Comparison of ENCODE assay signal across 10 mouse cellular contexts in the genomic region with DNA sequence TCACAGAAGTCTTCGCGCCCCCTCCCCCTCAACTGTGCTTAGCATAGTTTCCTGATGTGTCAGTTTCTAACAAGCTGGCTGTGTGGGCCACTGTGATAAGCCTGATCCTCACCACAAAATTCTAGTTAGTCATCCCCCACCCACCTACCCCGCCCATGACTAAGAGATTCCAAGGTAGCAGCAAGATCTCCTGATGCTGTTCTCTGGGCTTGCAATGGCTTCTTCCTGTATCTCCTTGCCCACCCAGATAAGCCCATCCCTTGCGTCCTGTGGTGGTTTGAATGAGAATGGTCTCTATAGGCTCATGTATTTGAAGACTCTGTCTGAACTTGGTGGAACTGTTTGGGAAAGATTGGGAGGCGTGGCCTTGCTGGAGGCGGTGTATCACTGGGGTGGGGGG. TPM values are rescaled to one million over a fixed set of nuclear protein-coding genes. Genes with fewer than 3 reads are reported as not detected.
DNase-seq lines count a peak whose midpoint lies in the region; ATAC-seq and TF ChIP-seq lines count a peak whose summit lies in the region.
"Had no signal": no experiment of that assay in that cellular context is flagged by ENCODE, and none has a peak within 500 bp of the region (broad histone marks: within the 10 kb centered on the region; RNA-seq: fewer than 3 reads in every experiment).

No protein-coding gene starts in this region.

- 0 out of 2 replicates have a peak, but pooled peaks cover 3% of the 10 kb centered on the region for H3K36me3 ChIP-seq in heart, embryonic 11.5 days (ENCODE audit: control insufficient read depth, insufficient read depth, low read length)
- peaks cover 19% of the 10 kb centered on the region for H3K36me3 ChIP-seq in C2C12 (ENCODE audit: control insufficient read depth, insufficient read depth)
- H3K36me3 ChIP-seq in liver, embryonic 15.5 days (replicated peaks): peaks cover 53% of the 10 kb centered on the region
- H3K36me3 ChIP-seq in kidney, embryonic 15.5 days: peaks cover 11% of the 10 kb centered on the region; the same call in 1 of the 2 replicates
- no peaks in the 10 kb centered on the region for H3K36me3 ChIP-seq in hindbrain, postnatal 0 days (ENCODE audit: insufficient read depth, low read length)

- no peak for TF ChIP-seq CTCF in C2C12 (IDR thresholded peaks at IDR 0.05; ENCODE audit: control insufficient read depth, insufficient read depth, insufficient read length)
- TF ChIP-seq CTCF in hindbrain, postnatal 0 days (IDR thresholded peaks at IDR 0.05; ENCODE audit: low read depth): no peak

- peak overlapping the region; percentile 2; the same call in 1 of the 2 replicates for H3K4me2 ChIP-seq in heart, embryonic 11.5 days
- peak overlapping the region; percentile 77 for H3K4me2 ChIP-seq in liver, embryonic 15.5 days
- H3K4me2 ChIP-seq in kidney, embryonic 15.5 days: no peak overlapping the region
- H3K4me2 ChIP-seq in hindbrain, postnatal 0 days (ENCODE audit: low read depth, low read length): no peak overlapping the region
- H3K4me2 ChIP-seq: limb, embryonic 13.5 days had no signal

- 85% methylated on average over 6 of the region's 6 CpGs for WGBS in heart, embryonic 11.5 days (ENCODE audit: insufficient replicate concordance)
- WGBS in liver, embryonic 15.5 days (ENCODE audit: insufficient replicate concordance): 48% methylated on average over 6 of the region's 6 CpGs
- 97% methylated on average over 6 of the region's 6 CpGs for WGBS in kidney, embryonic 15.5 days
- 96% methylated on average over 6 of the region's 6 CpGs for WGBS in hindbrain, postnatal 0 days

- H3K79me3 ChIP-seq in C2C12 (ENCODE audit: low read depth): peaks cover 74% of the 10 kb centered on the region

- ATAC-seq in heart, embryonic 11.5 days (replicated peaks; ENCODE audit: insufficient number of reproducible peaks, low FRiP score, low TSS enrichment): peak; percentile 81
- ATAC-seq in liver, embryonic 15.5 days (ENCODE audit: insufficient read depth): peak; percentile 85
- ATAC-seq in kidney, embryonic 15.5 days (replicated peaks; ENCODE audit: low FRiP score): no peak
- no peak for ATAC-seq in hindbrain, postnatal 0 days

- no peak overlapping the region for H3K4me3 ChIP-seq in heart, embryonic 11.5 days (ENCODE audit: low read depth, low read length)
- H3K4me3 ChIP-seq in C2C12 (ENCODE audit: insufficient read depth, poor library complexity, severe bottlenecking): no peak overlapping the region
- peak overlapping the region; percentile 34 for H3K4me3 ChIP-seq in liver, embryonic 15.5 days (replicated peaks)
- H3K4me3 ChIP-seq in kidney, embryonic 15.5 days (replicated peaks): no peak overlapping the region
- no peak overlapping the region for H3K4me3 ChIP-seq in hindbrain, postnatal 0 days (ENCODE audit: low read length)
- H3K4me3 ChIP-seq: limb, embryonic 13.5 days had no signal

- H3ac ChIP-seq in C2C12 (ENCODE audit: control insufficient read depth, insufficient read length, low read depth): no peak overlapping the region

- H3K4me1 ChIP-seq in heart, embryonic 11.5 days (ENCODE audit: control insufficient read depth, insufficient read depth, low read length): no peaks in the 10 kb centered on the region
- peaks cover 71% of the 10 kb centered on the region for H3K4me1 ChIP-seq in liver, embryonic 15.5 days (replicated peaks)
- H3K4me1 ChIP-seq in kidney, embryonic 15.5 days: peaks cover 9% of the 10 kb centered on the region; the same call in 1 of the 2 replicates
- no peaks in the 10 kb centered on the region for H3K4me1 ChIP-seq in hindbrain, postnatal 0 days (ENCODE audit: insufficient read depth, low read length)

- no peaks in the 10 kb centered on the region for H3K9me3 ChIP-seq in heart, embryonic 11.5 days (replicated peaks; ENCODE audit: control insufficient read depth, low read length)
- H3K9me3 ChIP-seq in liver, embryonic 15.5 days (replicated peaks): peaks cover 17% of the 10 kb centered on the region; the same call in 1 of the 2 replicates
- H3K9me3 ChIP-seq in kidney, embryonic 15.5 days (replicated peaks): peaks cover 10% of the 10 kb centered on the region; the same call in 1 of the 2 replicates
- no peaks in the 10 kb centered on the region for H3K9me3 ChIP-seq in hindbrain, postnatal 0 days (ENCODE audit: low read length)

- peak overlapping the region; percentile 47; the same call in 1 of the 2 replicates for H3K27ac ChIP-seq in heart, embryonic 11.5 days (ENCODE audit: low read depth, low read length)
- H3K27ac ChIP-seq in liver, embryonic 15.5 days (replicated peaks): peak overlapping the region; percentile 92
- no peak overlapping the region for H3K27ac ChIP-seq in kidney, embryonic 15.5 days
- no peak overlapping the region for H3K27ac ChIP-seq in hindbrain, postnatal 0 days
- H3K27ac ChIP-seq: limb, embryonic 13.5 days had no signal

- no peak overlapping the region for H3K9ac ChIP-seq in heart, embryonic 11.5 days (ENCODE audit: low read depth, low read length)
- 0 out of 2 replicates have a peak overlapping the region, but pooled peaks have one; percentile 1 for H3K9ac ChIP-seq in liver, embryonic 15.5 days
- no peak overlapping the region for H3K9ac ChIP-seq in kidney, embryonic 15.5 days
- no peak overlapping the region for H3K9ac ChIP-seq in hindbrain, postnatal 0 days (replicated peaks; ENCODE audit: low read length)
- H3K9ac ChIP-seq: limb, embryonic 13.5 days had no signal

- no peak for DNase-seq in heart, adult 18-20 months
- DNase-seq in c-Kit-positive CD71-positive TER-119-negative erythroid progenitor cells, embryonic 14.5 days (ENCODE audit: low read depth): peak; percentile 77
- no peak for DNase-seq in hindbrain, postnatal 0 days (ENCODE audit: low spot score)
- DNase-seq in left cerebral cortex, adult 11 months (ENCODE audit: low spot score): no peak
- DNase-seq: kidney, postnatal 14 days had no signal

- peaks cover 90% of the 10 kb centered on the region for H3K79me2 ChIP-seq in C2C12 (ENCODE audit: control insufficient read depth, insufficient read depth)

- no peaks in the 10 kb centered on the region for H3K27me3 ChIP-seq in heart, embryonic 11.5 days (ENCODE audit: control insufficient read depth, insufficient read depth, low read length)
- H3K27me3 ChIP-seq in C2C12 (ENCODE audit: control insufficient read depth, insufficient read depth, insufficient read length): no peaks in the 10 kb centered on the region
- H3K27me3 ChIP-seq in liver, embryonic 15.5 days: no peaks in the 10 kb centered on the region
- no peaks in the 10 kb centered on the region for H3K27me3 ChIP-seq in kidney, embryonic 15.5 days
- no peaks in the 10 kb centered on the region for H3K27me3 ChIP-seq in hindbrain, postnatal 0 days (ENCODE audit: insufficient read depth, low read length)
- H3K27me3 ChIP-seq: limb, embryonic 13.5 days had no signal

TF ChIP-seq in C2C12, 6 proteins besides CTCF, POLR2A, EP300 and RAD21 (continues in another document):
- TF ChIP-seq USF1 (IDR thresholded peaks at IDR 0.05; ENCODE audit: low read depth) (no peak), FOSL1 (IDR thresholded peaks at IDR 0.05; ENCODE audit: insufficient read depth, low read length, poor library complexity, severe bottlenecking) (peak; percentile 50)

RNA-seq across cellular contexts. Expression of a gene that starts 18.4 kb away (rescaled TPM):
- polyA plus RNA-seq in heart, embryonic 11.5 days (2014; fragmentation: Nextera tagmentation; extraction: Ambion mirVana): 2.9 and 3.1 TPM in 2 replicates
- total RNA-seq in heart, adult 18-20 months (2021): 1 to 10 TPM; 6.5 to 6.7 TPM
- polyA plus RNA-seq in C2C12 (2012; fragmentation: generic; extraction: Trizol): 0.16 TPM
- 8.2 and 9.2 TPM in 2 replicates for polyA plus RNA-seq in liver, embryonic 15.5 days (2015; fragmentation: Nextera tagmentation; extraction: Ambion mirVana)
- polyA plus RNA-seq in kidney, embryonic 15.5 days (2015; fragmentation: Nextera tagmentation; extraction: Ambion mirVana): 2.9 and 3.5 TPM in 2 replicates
- 0.10 and 0.11 TPM in 2 replicates for total RNA-seq in hindbrain, postnatal 0 days (2014; rRNA removed)
- 7.1 and 7.7 TPM in 2 replicates for polyA plus RNA-seq in hindbrain, postnatal 0 days (2015; fragmentation: Nextera tagmentation; extraction: Ambion mirVana)

RNA-seq across cellular contexts. Expression of a gene that starts 21.9 kb away (rescaled TPM):
- polyA plus RNA-seq in heart, embryonic 11.5 days (2014; fragmentation: Nextera tagmentation; extraction: Ambion mirVana): 17.4 TPM in 2 replicates
- 1 to 10 TPM; 3.3 to 3.4 TPM for total RNA-seq in heart, adult 18-20 months (2021)
- 13.7 TPM for polyA plus RNA-seq in C2C12 (2012; fragmentation: generic; extraction: Trizol)
- 5.5 and 6.8 TPM in 2 replicates for polyA plus RNA-seq in liver, embryonic 15.5 days (2015; fragmentation: Nextera tagmentation; extraction: Ambion mirVana)
- 41.5 and 42.5 TPM in 2 replicates for polyA plus RNA-seq in kidney, embryonic 15.5 days (2015; fragmentation: Nextera tagmentation; extraction: Ambion mirVana)
- 39.9 and 46.7 TPM in 2 replicates for total RNA-seq in hindbrain, postnatal 0 days (2014; rRNA removed)
- polyA plus RNA-seq in hindbrain, postnatal 0 days (2015; fragmentation: Nextera tagmentation; extraction: Ambion mirVana): 72.7 and 81.9 TPM in 2 replicates

RNA-seq across cellular contexts. Expression of a gene that starts 22.3 kb away (rescaled TPM):
- 26.1 and 29.1 TPM in 2 replicates for polyA plus RNA-seq in heart, embryonic 11.5 days (2014; fragmentation: Nextera tagmentation; extraction: Ambion mirVana)
- 10 to 100 TPM; 32.0 to 34.7 TPM for total RNA-seq in heart, adult 18-20 months (2021)
- polyA plus RNA-seq in C2C12 (2012; fragmentation: generic; extraction: Trizol): 71.7 TPM
- 9.3 and 10.8 TPM in 2 replicates for polyA plus RNA-seq in liver, embryonic 15.5 days (2015; fragmentation: Nextera tagmentation; extraction: Ambion mirVana)
- 51.5 and 52.4 TPM in 2 replicates for polyA plus RNA-seq in kidney, embryonic 15.5 days (2015; fragmentation: Nextera tagmentation; extraction: Ambion mirVana)
- total RNA-seq in hindbrain, postnatal 0 days (2014; rRNA removed): 101 and 106 TPM in 2 replicates
- polyA plus RNA-seq in hindbrain, postnatal 0 days (2015; fragmentation: Nextera tagmentation; extraction: Ambion mirVana): 75.8 and 76.2 TPM in 2 replicates

RNA-seq across cellular contexts. Expression of a gene that starts 30.7 kb away (rescaled TPM):
- polyA plus RNA-seq in heart, embryonic 11.5 days (2014; fragmentation: Nextera tagmentation; extraction: Ambion mirVana): 2.0 and 3.1 TPM in 2 replicates
- total RNA-seq in heart, adult 18-20 months (2021): 10 to 100 TPM; 31.7 to 56.7 TPM
- 7.0 TPM for polyA plus RNA-seq in C2C12 (2012; fragmentation: generic; extraction: Trizol)
- 52.8 and 65.8 TPM in 2 replicates for polyA plus RNA-seq in liver, embryonic 15.5 days (2015; fragmentation: Nextera tagmentation; extraction: Ambion mirVana)
- polyA plus RNA-seq in kidney, embryonic 15.5 days (2015; fragmentation: Nextera tagmentation; extraction: Ambion mirVana): 4.3 and 4.5 TPM in 2 replicates
- 6.6 and 7.3 TPM in 2 replicates for total RNA-seq in hindbrain, postnatal 0 days (2014; rRNA removed)
- polyA plus RNA-seq in hindbrain, postnatal 0 days (2015; fragmentation: Nextera tagmentation; extraction: Ambion mirVana): 8.8 and 9.4 TPM in 2 replicates

RNA-seq across cellular contexts. Expression of a gene that starts 32.4 kb away (rescaled TPM):
- polyA plus RNA-seq in heart, embryonic 11.5 days (2014; fragmentation: Nextera tagmentation; extraction: Ambion mirVana): 74.2 and 91.7 TPM in 2 replicates
- total RNA-seq in heart, adult 18-20 months (2021): 10 to 100 TPM; 67.3 to 68.4 TPM
- 82.6 TPM for polyA plus RNA-seq in C2C12 (2012; fragmentation: generic; extraction: Trizol)
- 37.4 and 47.0 TPM in 2 replicates for polyA plus RNA-seq in liver, embryonic 15.5 days (2015; fragmentation: Nextera tagmentation; extraction: Ambion mirVana)
- 98.1 and 103 TPM in 2 replicates for polyA plus RNA-seq in kidney, embryonic 15.5 days (2015; fragmentation: Nextera tagmentation; extraction: Ambion mirVana)
- total RNA-seq in hindbrain, postnatal 0 days (2014; rRNA removed): 47.7 and 57.3 TPM in 2 replicates
- 94.5 and 99.4 TPM in 2 replicates for polyA plus RNA-seq in hindbrain, postnatal 0 days (2015; fragmentation: Nextera tagmentation; extraction: Ambion mirVana)

Comparison
In these comparisons a context has a peak if more than half of its experiments do, and no peak if none do; other contexts are left out.
1. ATAC-seq: peak in heart, embryonic 11.5 days (single experiment) and liver, embryonic 15.5 days (single experiment); none in kidney, embryonic 15.5 days (single experiment) and hindbrain, postnatal 0 days (single experiment).
2. H3K27ac ChIP-seq: peak in heart, embryonic 11.5 days (single experiment) and liver, embryonic 15.5 days (single experiment); none in kidney, embryonic 15.5 days (single experiment) and hindbrain, postnatal 0 days (single experiment).
3. H3K4me2 ChIP-seq: peak in heart, embryonic 11.5 days (single experiment) and liver, embryonic 15.5 days (single experiment); none in kidney, embryonic 15.5 days (single experiment) and hindbrain, postnatal 0 days (single experiment).